Comparison of ENCODE assay signal across 10 mouse cellular contexts in the genomic region with DNA sequence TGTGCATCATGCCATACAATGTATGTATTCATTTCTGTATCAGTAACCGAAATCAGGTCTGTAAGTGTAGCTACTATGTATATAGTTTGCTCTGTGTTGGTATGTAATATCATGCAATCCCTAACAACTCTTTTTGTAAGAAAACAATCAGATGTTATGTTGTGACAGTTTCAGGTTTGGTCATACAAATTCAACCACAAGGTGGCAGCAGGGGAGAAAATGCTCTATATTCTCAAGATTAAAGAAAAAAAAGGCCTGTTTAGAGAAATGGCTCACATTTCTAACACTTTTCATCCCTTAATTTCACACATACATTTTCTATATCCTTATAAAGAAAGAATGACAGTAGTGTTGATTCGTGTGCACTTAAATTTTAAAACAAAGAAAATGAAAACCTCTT.
DNase-seq lines count a peak whose midpoint lies in the region; ATAC-seq and TF ChIP-seq lines count a peak whose summit lies in the region.
"Had no signal": no experiment of that assay in that cellular context is flagged by ENCODE, and none has a peak within 500 bp of the region (broad histone marks: within the 10 kb centered on the region; RNA-seq: fewer than 3 reads in every experiment).

No protein-coding gene starts in this region.

- no peak for TF ChIP-seq EP300 in lung, postnatal 0 days (IDR thresholded peaks at IDR 0.05)

- H3K4me2 ChIP-seq in forebrain, postnatal 0 days (ENCODE audit: low read depth), result no peak overlapping the region
- H3K4me2 ChIP-seq in forebrain, embryonic 12.5 days, result no peak overlapping the region
- H3K4me2 ChIP-seq in lung, postnatal 0 days (replicated peaks; ENCODE audit: low read depth, low read length), result no peak overlapping the region
- H3K4me2 ChIP-seq: intestine, embryonic 15.5 days had no signal

- H3K27ac ChIP-seq in forebrain, postnatal 0 days (ENCODE audit: low read depth, low read length), result no peak overlapping the region
- H3K27ac ChIP-seq in forebrain, embryonic 12.5 days, result no peak overlapping the region
- no peak overlapping the region for H3K27ac ChIP-seq in lung, postnatal 0 days (ENCODE audit: low read length)
- H3K27ac ChIP-seq: intestine, embryonic 15.5 days; macrophage had no signal

- no peak for ATAC-seq in forebrain, postnatal 0 days
- ATAC-seq in forebrain, embryonic 12.5 days (ENCODE audit: low FRiP score), result no peak
- no peak for ATAC-seq in lung, postnatal 0 days
- no peak for ATAC-seq in megakaryocyte-erythroid progenitor cell, adult 5-6 weeks (replicated peaks; ENCODE audit: low FRiP score, low TSS enrichment, poor library complexity, severe bottlenecking)
- ATAC-seq: intestine, embryonic 15.5 days had no signal

- H3K9ac ChIP-seq in forebrain, postnatal 0 days, result no peak overlapping the region
- H3K9ac ChIP-seq in forebrain, embryonic 12.5 days, result no peak overlapping the region
- no peak overlapping the region for H3K9ac ChIP-seq in lung, postnatal 0 days (replicated peaks; ENCODE audit: low read depth)
- H3K9ac ChIP-seq: intestine, embryonic 15.5 days had no signal

- 68% methylated on average over 2 of the region's 2 CpGs for WGBS in forebrain, postnatal 0 days
- 71% methylated on average over 2 of the region's 2 CpGs for WGBS in forebrain, embryonic 12.5 days
- WGBS in lung, postnatal 0 days, result 67% methylated on average over 2 of the region's 2 CpGs

- H3K36me3 ChIP-seq in forebrain, postnatal 0 days (ENCODE audit: insufficient read depth), result no peaks in the 10 kb centered on the region
- no peaks in the 10 kb centered on the region for H3K36me3 ChIP-seq in forebrain, embryonic 12.5 days (replicated peaks)
- no peaks in the 10 kb centered on the region for H3K36me3 ChIP-seq in lung, postnatal 0 days (ENCODE audit: insufficient read depth, low read length)
- H3K36me3 ChIP-seq: intestine, embryonic 15.5 days had no signal

- no peak overlapping the region for H3K4me3 ChIP-seq in forebrain, postnatal 0 days (ENCODE audit: low read depth, low read length)
- no peak overlapping the region for H3K4me3 ChIP-seq in forebrain, embryonic 12.5 days (replicated peaks)
- no peak overlapping the region for H3K4me3 ChIP-seq in lung, postnatal 0 days (ENCODE audit: low read depth, low read length)
- H3K4me3 ChIP-seq: intestine, embryonic 15.5 days had no signal

- TF ChIP-seq CTCF in forebrain, postnatal 0 days (IDR thresholded peaks at IDR 0.05; ENCODE audit: low read depth), result peak; percentile 68
- TF ChIP-seq CTCF in lung, postnatal 0 days (IDR thresholded peaks at IDR 0.05), result peak; percentile 55

- no peaks in the 10 kb centered on the region for H3K27me3 ChIP-seq in forebrain, postnatal 0 days (ENCODE audit: insufficient read depth, low read length)
- H3K27me3 ChIP-seq in forebrain, embryonic 12.5 days, result no peaks in the 10 kb centered on the region
- no peaks in the 10 kb centered on the region for H3K27me3 ChIP-seq in lung, postnatal 0 days (replicated peaks; ENCODE audit: insufficient read depth, low read length)
- H3K27me3 ChIP-seq: intestine, embryonic 15.5 days had no signal

- H3K9me3 ChIP-seq in forebrain, postnatal 0 days (ENCODE audit: low read length), result no peaks in the 10 kb centered on the region
- no peaks in the 10 kb centered on the region for H3K9me3 ChIP-seq in forebrain, embryonic 12.5 days
- H3K9me3 ChIP-seq in lung, postnatal 0 days (ENCODE audit: low read length), result no peaks in the 10 kb centered on the region
- H3K9me3 ChIP-seq: intestine, embryonic 15.5 days had no signal

- no peaks in the 10 kb centered on the region for H3K4me1 ChIP-seq in forebrain, postnatal 0 days (ENCODE audit: insufficient read depth)
- H3K4me1 ChIP-seq in forebrain, embryonic 12.5 days, result no peaks in the 10 kb centered on the region; the same call in 1 of the 2 replicates
- H3K4me1 ChIP-seq in lung, postnatal 0 days (ENCODE audit: insufficient read depth, low read depth, low read length), result no peaks in the 10 kb centered on the region
- H3K4me1 ChIP-seq: intestine, embryonic 15.5 days had no signal

- peak; percentile 64 for DNase-seq in forebrain, postnatal 0 days
- no peak for DNase-seq in lung, postnatal 0 days (ENCODE audit: low spot score)
- DNase-seq in lung, postnatal 25 days (ENCODE audit: low spot score), result no peak
- peak; percentile 5 for DNase-seq in c-Kit-positive CD71-negative TER-119-negative erythroid progenitor cells, embryonic 14.5 days (ENCODE audit: low read depth)
- DNase-seq in right cerebral cortex, adult 2 months (ENCODE audit: low spot score in 2 of 2), result peak; percentile 28 to 50
- DNase-seq in yolk sac, embryonic 10.5 days (ENCODE audit: low spot score), result no peak

Comparison
In these comparisons a context has a peak if more than half of its experiments do, and no peak if none do; other contexts are left out.
1. DNase-seq: peak in forebrain, postnatal 0 days (single experiment), c-Kit-positive CD71-negative TER-119-negative erythroid progenitor cells, embryonic 14.5 days (single experiment) and right cerebral cortex, adult 2 months (2 of 2); none in lung, postnatal 0 days (single experiment), lung, postnatal 25 days (single experiment) and yolk sac, embryonic 10.5 days (single experiment).